Mouse (Mus musculus): Measurements from ENCODE around the gene Fam32a. TPM values are rescaled to one million over a fixed set of nuclear protein-coding genes. Genes with fewer than 3 reads are reported as not detected.

Gene Fam32a
- polyA plus RNA-seq, 1 experiment from 2014 or later: 53.8 TPM

GRCm38 (mm10) chr8:72220758-72221157 is 1.2 kb downstream of the Fam32a start:
- WGBS: 82% methylated on average over 4 of the region's 4 CpGs
- H3K36me3 ChIP-seq (ENCODE audit: control insufficient read depth, insufficient read depth, low read length): peaks cover 14% of the 10 kb centered on the region
- ATAC-seq (ENCODE audit: low FRiP score, low TSS enrichment) (no peak), DNase-seq (ENCODE audit: low spot score) (no peak)
- no peaks in the 10 kb centered on the region; the same call in 1 of the 2 replicates for H3K4me1 ChIP-seq (replicated peaks; ENCODE audit: control insufficient read depth, insufficient read depth)
- H3K9ac ChIP-seq (ENCODE audit: low read length): no peak overlapping the region
- no peaks in the 10 kb centered on the region for H3K27me3 ChIP-seq (ENCODE audit: control insufficient read depth, insufficient read depth, low read length)
- peak overlapping the region; percentile 65 for H3K4me2 ChIP-seq (replicated peaks; ENCODE audit: low read depth)
- no peak overlapping the region for H3K27ac ChIP-seq (replicated peaks)
- no peak overlapping the region for H3K4me3 ChIP-seq (ENCODE audit: low read depth, low read length)
- no peaks in the 10 kb centered on the region for H3K9me3 ChIP-seq (ENCODE audit: control insufficient read depth, low read length)
- TF ChIP-seq EP300 (optimal IDR thresholded peaks at IDR 0.05) (no peak), CTCF (IDR thresholded peaks at IDR 0.05; ENCODE audit: low read depth) (peak; percentile 53)

- H3K9ac ChIP-seq (ENCODE audit: low read length): no peak overlapping the region
- H3K9me3 ChIP-seq (ENCODE audit: control insufficient read depth, low read length): no peaks in the 10 kb centered on the region
- ATAC-seq (ENCODE audit: low FRiP score, low TSS enrichment) (no peak), DNase-seq (ENCODE audit: low spot score) (no peak)
- H3K4me1 ChIP-seq (replicated peaks; ENCODE audit: control insufficient read depth, insufficient read depth): no peaks in the 10 kb centered on the region; the same call in 1 of the 2 replicates
- no peak overlapping the region for H3K4me3 ChIP-seq (ENCODE audit: low read depth, low read length)
- TF ChIP-seq EP300 (optimal IDR thresholded peaks at IDR 0.05) (no peak), CTCF (IDR thresholded peaks at IDR 0.05; ENCODE audit: low read depth) (no peak)
- no peaks in the 10 kb centered on the region for H3K27me3 ChIP-seq (ENCODE audit: control insufficient read depth, insufficient read depth, low read length)
- no peak overlapping the region for H3K4me2 ChIP-seq (replicated peaks; ENCODE audit: low read depth)
- H3K27ac ChIP-seq (replicated peaks): no peak overlapping the region
- 93% methylated on average over 5 of the region's 5 CpGs for WGBS
- peaks cover 14% of the 10 kb centered on the region for H3K36me3 ChIP-seq (ENCODE audit: control insufficient read depth, insufficient read depth, low read length)
Measured at GRCm38 (mm10) chr8:72222656-72223055, 3.1 kb downstream of the Fam32a start.

DNA sequence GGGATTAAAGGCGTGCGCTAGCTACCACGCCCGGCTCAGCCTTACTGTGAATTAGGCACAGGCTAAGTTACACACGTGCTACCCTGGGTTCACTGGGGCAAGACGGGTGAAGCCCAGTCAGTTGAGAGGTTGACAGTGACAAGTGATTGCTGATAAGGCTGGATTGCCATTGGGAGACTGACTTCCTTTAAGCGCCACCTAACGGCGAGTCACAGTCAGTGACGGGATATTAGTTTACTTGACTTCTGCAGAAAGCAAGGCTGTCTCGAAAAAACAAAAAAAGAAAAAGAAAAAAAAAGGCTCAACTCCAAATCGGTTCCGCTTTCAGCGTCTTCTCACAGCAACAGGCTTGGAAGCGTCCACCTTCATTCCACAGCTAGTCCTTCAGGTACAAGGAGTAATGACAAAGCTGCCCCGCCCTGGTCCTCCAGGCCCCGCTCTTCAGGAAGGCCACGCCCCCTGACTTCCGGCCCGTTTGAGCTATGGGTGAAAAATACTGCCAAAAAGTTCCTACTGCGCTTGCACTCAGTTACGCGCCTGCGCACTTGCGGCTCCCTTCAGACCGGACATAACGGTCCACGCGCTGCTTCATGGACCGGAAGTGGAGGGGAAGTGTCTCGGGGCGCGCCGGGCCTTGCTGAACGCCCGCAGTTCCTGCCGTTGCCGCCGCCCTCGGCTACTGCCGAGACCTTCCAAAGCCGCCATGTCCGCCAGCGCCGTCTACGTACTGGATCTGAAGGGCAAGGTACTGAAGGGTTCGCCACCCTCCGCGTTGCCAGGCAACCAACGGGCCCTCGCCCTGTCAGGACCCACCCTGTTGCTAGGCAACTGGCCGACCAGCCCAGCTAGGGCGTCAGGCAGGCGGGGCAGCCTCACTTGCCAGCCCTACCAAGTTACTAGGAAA is 20.2 kb downstream of the Fam32a start, which contains the start of gene Ap1m1:
Gene Ap1m1 (plus strand): TSS at position 520 of the 904 bp plus-strand sequence.
- peak within 1 kb of the TSS; percentile 70 for H3K4me3 ChIP-seq (ENCODE audit: low read depth, low read length)
- H3K4me2 ChIP-seq (replicated peaks; ENCODE audit: low read depth): peak within 1 kb of the TSS; percentile 69
- DNase-seq (ENCODE audit: low spot score) (peak; percentile 98), ATAC-seq (ENCODE audit: low FRiP score, low TSS enrichment) (peak; percentile 95)
- no peaks in the 10 kb centered on the region for H3K9me3 ChIP-seq (ENCODE audit: control insufficient read depth, low read length)
- WGBS: under 1% methylated on average over 53 of the region's 54 CpGs
- H3K27me3 ChIP-seq (ENCODE audit: control insufficient read depth, insufficient read depth, low read length): no peaks in the 10 kb centered on the region
- H3K36me3 ChIP-seq (ENCODE audit: control insufficient read depth, insufficient read depth, low read length): no peaks in the 10 kb centered on the region
- TF ChIP-seq EP300 (optimal IDR thresholded peaks at IDR 0.05) (peak; percentile 35), CTCF (IDR thresholded peaks at IDR 0.05; ENCODE audit: low read depth) (peak; percentile 84)
- peak within 1 kb of the TSS; percentile 94 for H3K27ac ChIP-seq (replicated peaks)
- peak within 1 kb of the TSS; percentile 69 for H3K9ac ChIP-seq (ENCODE audit: low read length)
- no peaks in the 10 kb centered on the region for H3K4me1 ChIP-seq (replicated peaks; ENCODE audit: control insufficient read depth, insufficient read depth)

- peak; percentile 41 for ATAC-seq (ENCODE audit: low FRiP score, low TSS enrichment)
- under 1% methylated on average over 24 of the region's 24 CpGs for WGBS
- H3K4me1 ChIP-seq (replicated peaks; ENCODE audit: control insufficient read depth, insufficient read depth): no peaks in the 10 kb centered on the region
Measured at GRCm38 (mm10) chr8:72240403-72240763, 20.9 kb downstream of the Fam32a start.

GRCm38 (mm10) chr8:72240951-72241350 is 21.4 kb downstream of the Fam32a start:
- Histone ChIP-seq H3K36me3 (ENCODE audit: control insufficient read depth, insufficient read depth, low read length) (no peaks in the 10 kb centered on the region), H3K9ac (ENCODE audit: low read length) (no peak overlapping the region), H3K4me2 (replicated peaks; ENCODE audit: low read depth) (peak overlapping the region; percentile 69), H3K27me3 (ENCODE audit: control insufficient read depth, insufficient read depth, low read length) (no peaks in the 10 kb centered on the region), H3K9me3 (ENCODE audit: control insufficient read depth, low read length) (no peaks in the 10 kb centered on the region), H3K27ac (replicated peaks) (no peak overlapping the region), H3K4me1 (replicated peaks; ENCODE audit: control insufficient read depth, insufficient read depth) (no peaks in the 10 kb centered on the region), H3K4me3 (ENCODE audit: low read depth, low read length) (peak overlapping the region; percentile 70)
- ATAC-seq (ENCODE audit: low FRiP score, low TSS enrichment) (no peak), DNase-seq (ENCODE audit: low spot score) (no peak)
- WGBS: 72% methylated on average over 7 of the region's 7 CpGs
- TF ChIP-seq CTCF (IDR thresholded peaks at IDR 0.05; ENCODE audit: low read depth): no peak
- no peak for TF ChIP-seq EP300 (optimal IDR thresholded peaks at IDR 0.05)

More at GRCm38 (mm10) chr8:72240403-72240763, 20.9 kb downstream of the Fam32a start:
- H3K9me3 ChIP-seq (ENCODE audit: control insufficient read depth, low read length): no peaks in the 10 kb centered on the region
- no peaks in the 10 kb centered on the region for H3K27me3 ChIP-seq (ENCODE audit: control insufficient read depth, insufficient read depth, low read length)
- no peaks in the 10 kb centered on the region for H3K36me3 ChIP-seq (ENCODE audit: control insufficient read depth, insufficient read depth, low read length)
- TF ChIP-seq CTCF (IDR thresholded peaks at IDR 0.05; ENCODE audit: low read depth): no peak
- no peak for TF ChIP-seq EP300 (optimal IDR thresholded peaks at IDR 0.05)
- H3K9ac ChIP-seq (ENCODE audit: low read length): peak overlapping the region; percentile 69
- DNase-seq (ENCODE audit: low spot score): no peak
- peak overlapping the region; percentile 70 for H3K4me3 ChIP-seq (ENCODE audit: low read depth, low read length)
- H3K27ac ChIP-seq (replicated peaks): peak overlapping the region; percentile 94
- peak overlapping the region; percentile 69 for H3K4me2 ChIP-seq (replicated peaks; ENCODE audit: low read depth)

- H3K27ac ChIP-seq (replicated peaks): no peak overlapping the region
- no peak for ATAC-seq (ENCODE audit: low FRiP score, low TSS enrichment)
Measured at GRCm38 (mm10) chr8:72242226-72242625, 22.7 kb downstream of the Fam32a start.

More at GRCm38 (mm10) chr8:72242226-72242625, 22.7 kb downstream of the Fam32a start:
- Histone ChIP-seq H3K4me3 (ENCODE audit: low read depth, low read length) (no peak overlapping the region), H3K9ac (ENCODE audit: low read length) (no peak overlapping the region), H3K27me3 (ENCODE audit: control insufficient read depth, insufficient read depth, low read length) (no peaks in the 10 kb centered on the region), H3K9me3 (ENCODE audit: control insufficient read depth, low read length) (no peaks in the 10 kb centered on the region), H3K4me2 (replicated peaks; ENCODE audit: low read depth) (no peak overlapping the region), H3K4me1 (replicated peaks; ENCODE audit: control insufficient read depth, insufficient read depth) (no peaks in the 10 kb centered on the region), H3K36me3 (ENCODE audit: control insufficient read depth, insufficient read depth, low read length) (peaks cover 3% of the 10 kb centered on the region)
- TF ChIP-seq EP300 (optimal IDR thresholded peaks at IDR 0.05): no peak
- TF ChIP-seq CTCF (IDR thresholded peaks at IDR 0.05; ENCODE audit: low read depth): no peak
- WGBS: 90% methylated on average over 1 of the region's 1 CpGs
- no peak for DNase-seq (ENCODE audit: low spot score)

Data from stomach, postnatal 0 days (tissue).